Mouse (Mus musculus) hindbrain, embryonic 14.5 days (tissue): ENCODE measurements at regions not wholly inside any gene's neighbourhood (a gene's known extent, or its start where the extent isn't known, plus 50 kb on each side); places are given as distances from the start of the nearest gene placed in this dataset.

Source experiments
- ATAC-seq: fragments of 200-750 bp; cut with Nextera tagmentation; 2 replicates; pipeline ENCODE4 v1.8.0; 2017; ENCODE audit warnings: moderate number of reproducible peaks, mild to moderate bottlenecking, moderate TSS enrichment, moderate library complexity; ENCODE audit not compliant: low FRiP score
- DNase-seq: peaks from one replicate; pipeline ENCODE4 v3.0.0-alpha.2; 2015; ENCODE audit warnings: low spot score
- H3K27ac ChIP-seq: fragments of 300-500 bp; sonication (generic); 2 replicates; pipeline ENCODE4 v1.5.1; 2014; ENCODE audit warnings: mild to moderate bottlenecking, moderate library complexity
- H3K27me3 ChIP-seq: fragments of 300-500 bp; sonication (generic); 2 replicates; pipeline ENCODE4 v1.6.1; 2014; ENCODE audit warnings: mild to moderate bottlenecking, low read length, mixed read lengths; ENCODE audit not compliant: control insufficient read depth, insufficient read depth
- H3K36me3 ChIP-seq: fragments of 300-500 bp; sonication (generic); replicated peaks from 2 replicates; pipeline ENCODE4 v1.6.1; 2014; ENCODE audit not compliant: control insufficient read depth, insufficient read depth
- H3K4me1 ChIP-seq: fragments of 300-500 bp; sonication (generic); replicated peaks from 2 replicates; pipeline ENCODE4 v1.6.1; 2014; ENCODE audit warnings: antibody characterized with exemption, low read length, mixed read lengths; ENCODE audit not compliant: control insufficient read depth, insufficient read depth
- H3K4me2 ChIP-seq: fragments of 300-500 bp; sonication (generic); replicated peaks from 2 replicates; pipeline ENCODE4 v1.6.1; 2014; ENCODE audit warnings: mild to moderate bottlenecking, moderate library complexity
- H3K4me3 ChIP-seq: fragments of 300-500 bp; sonication (generic); replicated peaks from 2 replicates; pipeline ENCODE4 v1.5.1; 2014; ENCODE audit warnings: mild to moderate bottlenecking, low read length
- H3K9ac ChIP-seq: fragments of 300-500 bp; sonication (generic); 2 replicates; pipeline ENCODE4 v1.6.1; 2014
- H3K9me3 ChIP-seq: fragments of 300-500 bp; sonication (generic); 2 replicates; pipeline ENCODE4 v1.6.1; 2016; ENCODE audit warnings: low read length; ENCODE audit not compliant: control insufficient read depth
- WGBS: fragments of 180-500 bp; shearing (Covaris S2); extraction: QIAGEN DNeasy Blood & Tissue Kit; methylation state at CpG from one replicate; pipeline ENCODE4 v1.1.7; 2014; 5-methylcytosine and 5-hydroxymethylcytosine counted together

DNA sequence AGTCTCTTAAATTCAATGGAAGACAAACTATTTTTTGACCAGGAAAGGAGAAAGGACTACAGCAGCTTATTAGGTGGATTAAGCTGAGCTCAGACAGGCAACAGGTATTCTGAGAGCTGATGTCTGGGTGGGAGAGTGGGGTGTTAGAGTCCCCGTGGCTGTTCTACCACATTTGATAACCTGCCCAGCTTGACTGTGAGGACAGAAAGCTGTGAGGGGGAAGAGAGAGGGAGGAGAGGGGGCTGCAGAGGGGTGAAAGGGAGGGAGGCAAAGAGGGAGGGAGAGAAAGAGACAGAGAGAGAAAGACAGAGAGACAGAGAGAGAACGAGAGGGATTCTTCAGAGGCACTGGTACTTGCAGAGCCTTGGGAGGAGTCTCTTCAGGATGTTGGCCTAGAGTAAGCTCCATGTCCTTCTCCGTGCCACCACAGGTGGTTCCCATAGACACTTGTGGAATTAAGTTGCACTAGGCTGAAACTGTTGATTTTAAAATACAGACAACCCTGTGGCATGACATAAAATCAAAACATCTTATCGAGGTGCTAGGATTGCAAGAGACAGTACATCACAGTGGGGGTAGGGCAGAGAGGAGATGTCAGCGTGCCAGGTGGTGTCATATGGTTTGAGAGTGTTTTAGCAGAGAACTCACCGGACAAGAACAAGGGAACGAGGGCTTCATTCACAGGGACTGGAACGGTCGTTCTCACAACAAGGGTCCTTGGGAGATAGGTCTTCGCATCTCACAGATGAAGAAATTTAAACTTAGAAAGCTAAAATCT lies 243.3 kb downstream of the Ccdc91 start:
- whole genome bisulfite sequencing, result 76% methylated on average over 10 of the region's 10 CpGs
- no peak for DNase-seq
- ATAC-seq, result no peak
- Histone ChIP-seq H3K9me3 (no peaks in the 10 kb centered on the region), H3K27me3 (no peaks in the 10 kb centered on the region), H3K27ac (no peak overlapping the region), H3K4me2 (no peak overlapping the region), H3K9ac (no peak overlapping the region), H3K4me1 (peaks cover 10% of the 10 kb centered on the region; the same call in 1 of the 2 replicates), H3K36me3 (no peaks in the 10 kb centered on the region), H3K4me3 (no peak overlapping the region)

DNA sequence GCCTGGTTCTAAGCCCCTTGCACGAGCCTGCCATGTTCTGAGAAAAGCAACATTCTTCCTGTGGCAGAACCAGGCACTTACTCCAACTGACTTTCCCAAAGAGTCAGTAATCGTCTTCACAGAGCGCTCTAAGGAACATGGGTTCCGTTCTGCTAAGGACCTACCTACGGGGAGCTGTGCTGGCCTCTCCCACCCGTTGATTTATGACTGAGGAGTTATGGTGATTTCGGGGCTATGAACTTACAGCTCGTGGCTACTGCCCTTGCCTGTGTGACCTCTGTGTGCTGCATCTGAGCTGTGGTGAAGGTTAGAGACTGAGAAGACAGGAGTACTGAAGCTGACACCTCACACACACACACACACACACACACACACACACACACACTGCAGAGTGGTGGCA lies 243.9 kb downstream of the Ccdc91 start:
- H3K4me3 ChIP-seq, result no peak overlapping the region
- ATAC-seq (no peak), DNase-seq (no peak)
- 82% methylated on average over 8 of the region's 8 CpGs for WGBS
- H3K9ac ChIP-seq, result no peak overlapping the region
- no peak overlapping the region for H3K27ac ChIP-seq
- no peaks in the 10 kb centered on the region for H3K36me3 ChIP-seq
- H3K27me3 ChIP-seq, result no peaks in the 10 kb centered on the region
- H3K4me2 ChIP-seq, result no peak overlapping the region
- no peaks in the 10 kb centered on the region for H3K9me3 ChIP-seq
- H3K4me1 ChIP-seq, result peaks cover 10% of the 10 kb centered on the region; the same call in 1 of the 2 replicates

DNA sequence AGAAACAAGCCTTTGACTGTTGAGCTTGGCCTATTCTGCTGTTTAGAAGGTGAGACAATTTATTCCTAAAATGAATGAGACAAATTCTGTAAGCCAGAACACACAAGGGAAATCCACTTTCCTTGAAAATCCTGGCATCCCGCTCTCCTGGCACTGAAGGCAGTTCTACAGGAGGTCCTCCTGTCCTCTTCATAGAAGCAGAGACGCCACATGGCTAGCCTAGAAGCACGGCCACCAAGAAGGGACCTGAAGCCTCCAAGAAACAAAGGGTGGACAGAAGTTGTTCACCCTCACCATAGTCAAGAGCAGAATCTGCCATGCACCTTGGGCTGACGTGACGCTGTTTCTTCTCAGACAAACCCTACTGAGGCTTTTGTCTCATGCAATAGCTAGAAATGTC lies 247.7 kb downstream of the Ccdc91 start:
- H3K9ac ChIP-seq, result no peak overlapping the region
- 95% methylated on average over 5 of the region's 5 CpGs for WGBS
- ATAC-seq (no peak), DNase-seq (no peak)
- H3K27me3 ChIP-seq, result no peaks in the 10 kb centered on the region
- no peaks in the 10 kb centered on the region for H3K36me3 ChIP-seq
- H3K27ac ChIP-seq, result no peak overlapping the region
- no peaks in the 10 kb centered on the region for H3K9me3 ChIP-seq
- H3K4me3 ChIP-seq, result no peak overlapping the region
- peaks cover 5% of the 10 kb centered on the region; the same call in 1 of the 2 replicates for H3K4me1 ChIP-seq
- no peak overlapping the region for H3K4me2 ChIP-seq

DNA sequence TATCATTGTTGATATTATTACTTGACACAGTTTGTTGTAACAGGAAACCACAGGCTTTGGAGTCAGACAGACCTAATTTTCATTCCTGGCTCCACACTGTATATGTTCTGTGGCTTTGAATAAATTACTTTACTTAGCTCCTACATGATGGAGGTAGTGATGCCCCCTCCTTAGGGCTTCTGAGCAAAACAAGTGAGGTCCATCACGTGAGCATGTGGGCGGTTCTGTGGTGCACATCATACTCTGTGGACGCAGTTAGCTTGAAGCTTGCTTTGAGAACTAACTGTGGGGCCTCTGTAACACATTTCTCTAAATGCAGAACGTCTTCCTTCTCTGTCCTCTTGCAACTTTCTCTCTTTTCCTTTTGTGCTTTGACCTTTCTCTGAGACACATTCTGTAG lies 251.4 kb downstream of the Ccdc91 start:
- Histone ChIP-seq H3K4me2 (no peak overlapping the region), H3K27ac (no peak overlapping the region), H3K9ac (no peak overlapping the region), H3K27me3 (no peaks in the 10 kb centered on the region), H3K4me3 (no peak overlapping the region), H3K4me1 (no peaks in the 10 kb centered on the region), H3K36me3 (no peaks in the 10 kb centered on the region), H3K9me3 (no peaks in the 10 kb centered on the region)
- 88% methylated on average over 4 of the region's 4 CpGs for WGBS
- DNase-seq (no peak), ATAC-seq (no peak)

DNA sequence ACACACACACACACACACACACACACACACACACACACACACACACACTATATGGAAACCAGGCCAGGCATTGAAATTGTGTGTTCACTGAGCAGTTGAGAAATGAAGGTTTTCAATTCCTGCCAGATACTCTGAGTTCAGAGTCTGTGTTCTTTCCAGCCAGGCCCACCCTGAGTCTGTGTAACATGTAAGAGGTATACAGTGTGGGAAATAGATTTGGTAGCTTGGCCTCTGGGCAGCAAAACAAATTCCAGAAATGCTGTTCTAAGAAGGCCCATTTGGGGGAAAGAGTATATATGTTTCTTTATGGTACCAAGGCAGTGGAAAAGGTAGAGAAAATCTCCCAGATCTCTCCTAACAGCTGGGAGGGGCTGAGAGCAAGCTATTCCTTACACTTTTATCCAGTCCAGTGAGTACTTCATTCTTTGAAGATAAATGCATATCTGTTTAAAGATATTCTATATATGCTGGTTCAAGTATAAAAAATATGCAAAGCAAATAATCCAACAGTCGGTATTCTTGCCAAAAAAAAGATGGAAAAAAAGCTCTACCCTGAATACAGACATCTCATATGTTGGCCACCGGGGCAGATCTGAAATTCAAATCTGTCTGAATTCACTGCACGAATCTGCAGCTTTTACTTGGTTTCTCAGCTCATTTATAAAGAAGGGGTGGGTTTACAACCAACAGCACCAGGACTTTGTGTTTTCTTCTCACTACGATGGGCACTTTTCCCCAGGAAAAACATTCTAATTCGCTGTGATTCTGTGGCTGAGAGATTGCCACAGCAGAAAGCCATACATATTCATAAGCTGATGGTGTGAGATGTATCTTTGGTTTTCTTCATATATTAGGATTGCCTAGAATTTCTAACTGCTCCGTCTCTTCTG lies 252.3 kb downstream of the Ccdc91 start:
- ATAC-seq (no peak), DNase-seq (no peak)
- H3K4me3 ChIP-seq, result no peak overlapping the region
- no peaks in the 10 kb centered on the region for H3K9me3 ChIP-seq
- no peaks in the 10 kb centered on the region for H3K27me3 ChIP-seq
- H3K4me2 ChIP-seq, result no peak overlapping the region
- no peak overlapping the region for H3K9ac ChIP-seq
- WGBS, result 83% methylated on average over 6 of the region's 6 CpGs
- no peaks in the 10 kb centered on the region for H3K36me3 ChIP-seq
- no peak overlapping the region for H3K27ac ChIP-seq
- no peaks in the 10 kb centered on the region for H3K4me1 ChIP-seq

DNA sequence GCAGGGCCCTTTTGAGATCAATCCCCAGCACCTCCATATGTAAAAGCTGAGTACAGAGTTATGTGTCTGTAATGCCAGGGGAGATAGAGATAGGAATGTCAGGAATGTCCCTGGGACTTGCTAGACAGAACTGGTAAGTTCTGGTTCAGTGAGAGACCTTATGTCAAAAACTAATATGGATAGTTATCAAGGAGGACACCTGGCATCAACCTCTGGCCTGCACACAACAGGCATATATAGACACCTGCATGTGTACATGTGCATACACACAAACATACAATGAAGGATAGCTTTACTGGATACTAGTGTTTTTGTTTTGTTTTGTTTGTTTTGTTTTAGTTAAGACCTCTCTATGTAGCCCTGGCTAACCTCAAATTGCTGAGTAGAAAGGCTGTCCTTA lies 254.1 kb downstream of the Ccdc91 start:
- no peak overlapping the region for H3K9ac ChIP-seq
- no peaks in the 10 kb centered on the region for H3K9me3 ChIP-seq
- H3K4me2 ChIP-seq, result no peak overlapping the region
- H3K4me3 ChIP-seq, result no peak overlapping the region
- DNase-seq (no peak), ATAC-seq (no peak)
- no peaks in the 10 kb centered on the region for H3K27me3 ChIP-seq
- no peak overlapping the region for H3K27ac ChIP-seq
- H3K4me1 ChIP-seq, result no peaks in the 10 kb centered on the region
- no peaks in the 10 kb centered on the region for H3K36me3 ChIP-seq

DNA sequence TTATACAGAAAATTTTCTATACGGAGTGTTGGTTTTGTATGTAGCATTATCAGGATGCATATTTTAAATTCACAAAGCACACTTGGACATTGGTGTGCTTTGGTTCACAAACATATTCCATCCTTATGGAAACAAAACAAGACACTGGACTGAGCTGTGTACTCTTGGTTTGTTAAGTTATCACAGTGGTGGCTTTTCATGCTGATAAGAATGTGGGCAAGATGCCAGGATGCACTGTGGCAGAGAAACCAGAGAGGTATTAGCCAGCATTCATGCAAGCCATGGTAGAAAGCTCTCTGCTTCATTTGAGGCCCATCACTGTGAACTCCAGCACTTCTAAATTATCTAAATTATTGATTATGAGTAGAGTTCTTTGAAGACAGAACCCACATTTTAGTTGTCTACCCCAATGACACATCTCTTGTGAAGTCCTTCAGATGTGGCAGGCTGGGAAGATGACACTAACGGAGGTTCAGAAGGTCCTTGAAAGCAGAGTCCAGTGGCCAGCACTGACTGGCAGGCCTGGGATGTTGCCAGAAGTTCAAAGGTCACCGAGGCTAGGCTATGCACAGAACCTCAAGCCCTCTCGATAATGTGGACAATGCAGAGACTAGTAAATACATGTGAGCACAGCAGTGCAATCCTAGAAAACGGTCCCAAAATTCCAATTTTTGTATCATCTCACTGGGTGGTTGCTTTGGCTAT lies 263.1 kb downstream of the Ccdc91 start:
- no peaks in the 10 kb centered on the region for H3K36me3 ChIP-seq
- WGBS, result 92% methylated on average over 5 of the region's 5 CpGs
- no peaks in the 10 kb centered on the region for H3K27me3 ChIP-seq
- no peak for DNase-seq
- no peak overlapping the region for H3K27ac ChIP-seq
- H3K9me3 ChIP-seq, result no peaks in the 10 kb centered on the region
- no peak overlapping the region for H3K9ac ChIP-seq
- no peak overlapping the region for H3K4me3 ChIP-seq
- no peak for ATAC-seq
- no peak overlapping the region for H3K4me2 ChIP-seq
- no peaks in the 10 kb centered on the region for H3K4me1 ChIP-seq

DNA sequence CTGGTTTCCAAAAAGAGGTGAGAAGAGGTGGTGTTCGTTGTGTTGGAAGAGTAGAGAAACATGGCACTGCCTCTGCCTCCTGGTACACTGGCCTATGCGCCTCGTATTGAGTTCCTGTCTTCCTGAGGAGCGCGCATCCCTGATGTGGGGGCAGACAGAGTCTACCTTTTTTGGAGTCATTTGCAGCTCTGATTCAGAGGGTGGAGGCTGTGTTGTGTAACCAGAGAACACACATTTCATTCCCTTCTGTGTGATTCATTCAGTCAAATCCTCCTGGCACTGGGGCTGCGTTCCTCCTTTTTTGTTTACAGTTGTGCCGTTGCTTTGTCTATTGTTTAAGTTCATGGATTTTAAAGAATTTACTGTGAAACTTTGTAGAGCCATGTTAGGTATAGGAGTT lies 265.8 kb downstream of the Ccdc91 start:
- no peak for DNase-seq
- no peak for ATAC-seq
- H3K27ac ChIP-seq, result no peak overlapping the region
- H3K9ac ChIP-seq, result no peak overlapping the region
- H3K4me1 ChIP-seq, result no peaks in the 10 kb centered on the region
- H3K9me3 ChIP-seq, result no peaks in the 10 kb centered on the region
- H3K36me3 ChIP-seq, result no peaks in the 10 kb centered on the region
- H3K27me3 ChIP-seq, result no peaks in the 10 kb centered on the region
- no peak overlapping the region for H3K4me3 ChIP-seq
- H3K4me2 ChIP-seq, result no peak overlapping the region
- WGBS, result 66% methylated on average over 7 of the region's 7 CpGs

DNA sequence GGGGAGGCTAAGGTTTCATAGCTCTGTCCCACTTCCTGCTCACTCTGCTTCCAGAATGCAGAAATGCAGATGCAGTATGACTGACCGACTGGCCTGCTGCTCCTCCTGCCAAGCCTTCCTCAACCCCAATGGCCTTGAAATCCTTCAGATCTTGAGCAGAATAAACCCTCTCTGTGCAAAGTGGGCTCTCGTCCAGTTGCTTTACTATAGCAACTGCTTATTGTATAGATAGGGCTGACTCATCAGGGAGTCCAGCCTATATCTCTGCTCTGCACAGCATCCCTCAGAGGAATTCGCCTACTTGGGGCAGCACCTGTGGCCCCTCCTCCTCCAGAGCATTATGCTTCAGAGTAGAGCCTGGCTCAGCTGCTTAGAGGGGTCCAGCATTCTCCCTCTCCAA lies 268.5 kb downstream of the Ccdc91 start:
- Histone ChIP-seq H3K4me3 (no peak overlapping the region), H3K36me3 (no peaks in the 10 kb centered on the region), H3K9ac (no peak overlapping the region), H3K27ac (no peak overlapping the region), H3K9me3 (no peaks in the 10 kb centered on the region), H3K27me3 (no peaks in the 10 kb centered on the region), H3K4me1 (no peaks in the 10 kb centered on the region), H3K4me2 (no peak overlapping the region)
- DNase-seq (no peak), ATAC-seq (peak; percentile 46; the same call in 1 of the 2 replicates)
- WGBS, result 54% methylated on average over 3 of the region's 3 CpGs
